Mouse (Mus musculus): ENCODE results near the gene Nlgn2.

DNA sequence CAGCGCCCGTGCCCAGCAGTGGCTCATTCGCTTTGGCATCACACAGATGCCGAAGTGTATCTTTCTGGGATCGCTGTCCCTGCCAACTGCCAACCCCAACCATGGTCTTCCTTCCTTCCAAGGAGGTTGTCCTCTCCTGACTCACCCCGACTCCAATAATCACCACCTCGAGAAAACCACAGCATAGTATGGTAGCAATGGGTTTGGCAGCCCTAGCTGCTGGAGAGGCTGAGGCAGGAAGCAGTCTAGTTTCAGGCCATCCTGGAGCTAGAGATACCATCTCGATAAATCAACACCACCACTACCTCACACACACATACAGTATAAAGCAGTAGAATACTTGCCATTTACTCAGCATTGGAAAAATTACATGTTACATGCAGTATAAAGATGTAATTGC lies 18.7 kb downstream of the Nlgn2 start:
- TF ChIP-seq POLR2A (IDR thresholded peaks at IDR 0.05; ENCODE audit: control insufficient read depth, low read depth, low read length) (no peak; the same call in 1 of the 2 replicates), CTCF (IDR thresholded peaks at IDR 0.05; ENCODE audit: control insufficient read depth, insufficient read depth, insufficient replicate concordance, low read depth, low read length) (no peak)
